Mouse (Mus musculus) thymus, postnatal 10 days (tissue): ENCODE measurements around the gene Fam241a.
A peak's percentile ranks its signal among the peaks of the same experiment; 100 is the strongest.

Source experiments
- DNase-seq, 2 experiments: peaks; one replicate each; pipeline ENCODE4 v3.0.0; 2021; ENCODE audit warnings: low spot score in 2 of 2

The Fam241a gene

GRCm38 (mm10) chr3:127895792-127896541, at the start of gene Fam241a:
Gene Fam241a (minus strand): TSS chr3:127896324.
- peak; percentile 82 to 88 for DNase-seq

DNA sequence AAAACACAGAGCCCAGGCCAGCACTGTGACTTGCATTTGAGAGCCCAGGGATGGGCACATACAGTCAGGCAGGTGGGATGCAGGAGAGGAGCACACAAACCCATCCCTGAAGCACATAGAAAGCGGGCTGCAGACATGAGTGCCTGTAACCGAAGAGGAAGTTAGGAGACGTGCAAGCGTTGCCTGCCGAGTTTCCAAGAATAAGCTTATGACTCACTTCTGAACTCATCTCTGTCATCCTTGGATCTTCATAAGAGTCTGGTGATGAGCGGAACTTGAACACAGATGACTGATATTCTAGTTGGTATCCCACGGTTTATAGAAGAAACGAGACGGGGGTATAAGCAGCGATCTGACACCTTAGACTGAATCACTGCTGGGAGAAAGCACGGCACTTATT, 36.3 kb upstream of the Fam241a start:
- no peak for DNase-seq

GRCm38 (mm10) chr3:127930326-127931012, 34.3 kb upstream of the Fam241a start:
- no peak for DNase-seq

DNA sequence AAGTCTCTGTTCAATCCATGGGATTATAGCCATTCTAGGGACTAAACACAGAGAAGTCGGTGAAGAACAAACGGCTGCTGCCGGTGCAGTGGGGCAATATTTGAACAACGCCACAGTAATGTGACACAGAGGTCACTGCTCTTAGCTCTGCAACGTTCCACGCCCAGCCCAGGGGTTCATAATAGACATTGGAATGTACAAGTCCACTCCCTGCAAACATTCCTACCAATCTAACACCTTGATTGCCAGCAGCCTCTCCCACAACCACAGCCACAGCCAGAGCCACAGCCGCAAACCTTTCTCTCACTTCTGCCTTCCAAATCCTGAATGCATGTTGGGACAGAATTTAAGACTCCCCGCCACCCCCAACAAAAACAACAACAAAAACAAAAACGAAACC, 33.8 kb upstream of the Fam241a start:
- no peak for DNase-seq

DNA sequence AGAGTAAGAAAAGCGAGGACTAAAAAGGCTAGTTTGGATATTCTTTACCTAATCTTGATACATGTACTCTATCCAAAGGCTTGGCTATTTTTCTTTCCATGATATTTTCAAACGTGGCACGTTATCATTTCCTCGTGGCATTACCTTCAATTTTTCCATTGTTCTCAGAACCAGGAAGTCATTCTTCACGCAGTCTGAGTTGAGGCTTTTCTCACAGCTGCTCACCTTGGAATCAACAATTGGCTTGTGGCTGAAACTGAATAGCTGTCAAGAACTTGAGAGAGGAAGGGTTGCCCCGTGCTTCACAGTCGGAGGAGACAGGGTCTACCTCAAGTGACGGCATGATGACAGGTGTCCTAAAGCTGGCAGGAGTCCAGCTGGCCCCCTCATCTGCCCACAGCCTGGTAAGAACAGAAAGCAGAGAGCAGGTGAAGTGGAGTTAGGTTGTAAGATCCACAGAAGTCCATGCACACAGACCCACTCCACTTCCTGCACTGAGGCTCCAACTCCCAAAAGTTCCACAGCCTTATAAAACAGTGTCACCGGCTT, 30.6 kb upstream of the Fam241a start:
- no peak for DNase-seq

GRCm38 (mm10) chr3:127924464-127924863, 28.3 kb upstream of the Fam241a start:
- peak in 1 of 2 experiments; percentile 14 for DNase-seq

DNA sequence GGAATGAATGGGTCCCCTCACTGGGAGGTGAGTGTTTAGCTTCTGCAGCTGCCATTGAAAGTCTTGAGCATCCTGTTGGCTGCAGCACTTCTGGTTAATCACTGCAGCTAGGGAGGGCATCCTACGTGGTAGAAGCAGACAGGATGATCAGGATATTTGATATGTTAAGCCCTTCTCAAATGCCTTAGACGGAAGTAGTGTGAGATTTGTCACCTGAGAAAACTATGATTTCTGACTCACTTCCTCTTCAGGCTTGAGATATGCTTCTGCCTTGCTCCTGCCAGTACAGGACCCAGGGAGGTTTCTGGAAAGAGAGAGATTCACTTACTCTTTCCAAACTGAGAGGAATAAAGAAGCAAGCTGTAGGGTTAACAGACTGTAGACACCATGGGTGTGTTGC, 27.1 kb upstream of the Fam241a start:
- no peak for DNase-seq

DNA sequence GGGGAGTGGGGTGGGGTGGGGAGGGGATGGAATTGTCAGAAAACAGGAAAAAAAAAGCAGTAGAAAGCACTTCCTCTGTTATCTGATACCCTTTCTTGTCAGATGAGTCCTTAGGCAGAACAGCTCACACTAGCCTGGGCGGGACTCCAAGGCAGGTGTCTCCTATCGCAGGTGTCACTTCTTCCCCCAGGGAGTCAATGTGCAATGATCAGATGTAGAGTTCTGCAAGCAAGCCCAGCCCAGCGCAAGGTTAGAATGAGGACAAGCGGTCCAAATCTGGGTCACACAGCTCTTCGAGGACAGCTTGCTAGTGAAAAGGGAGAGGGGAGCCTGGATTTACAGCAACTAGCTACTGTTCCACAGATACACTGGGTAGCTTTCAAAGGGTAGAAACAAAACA, 26.0 kb upstream of the Fam241a start:
- DNase-seq = peak in 1 of 2 experiments; percentile 8

- DNase-seq = no peak
Measured at GRCm38 (mm10) chr3:127917999-127918661, 22.0 kb upstream of the Fam241a start.

GRCm38 (mm10) chr3:127917549-127917948, 21.4 kb upstream of the Fam241a start:
- DNase-seq = no peak

DNA sequence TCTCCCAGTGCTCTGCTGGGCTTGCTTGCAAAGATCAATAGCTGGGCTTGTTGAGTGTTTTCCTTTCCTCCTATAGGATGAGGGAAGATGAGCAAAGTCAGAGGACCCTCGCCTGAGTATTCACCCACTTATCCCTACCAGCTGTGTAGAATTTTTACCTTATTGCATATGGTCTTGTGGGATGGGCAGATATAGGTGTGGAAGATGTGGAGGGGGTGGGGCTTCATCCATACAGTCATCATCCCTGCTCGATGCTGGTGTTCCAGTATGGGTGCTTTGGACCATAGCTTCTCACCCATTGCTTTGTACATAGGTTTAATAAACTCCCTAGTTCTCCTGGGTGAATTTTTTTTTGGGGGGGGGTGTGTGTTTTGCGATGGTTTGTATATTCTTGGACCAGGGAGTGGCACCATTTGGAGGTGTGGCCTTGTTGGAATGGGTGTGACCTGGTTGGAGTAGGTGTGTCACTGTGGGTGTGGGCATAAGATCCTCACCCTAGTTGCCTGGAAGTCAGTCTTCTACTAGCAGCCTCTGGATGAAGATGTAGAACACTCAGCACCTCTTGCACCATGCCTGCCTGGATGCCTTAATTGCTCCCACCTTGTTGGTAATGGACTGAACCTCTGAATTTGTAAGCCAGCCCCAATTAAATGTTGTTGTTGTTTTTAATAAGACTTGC, 19.7 kb upstream of the Fam241a start:
- DNase-seq = no peak

GRCm38 (mm10) chr3:127913885-127914709, 18.0 kb upstream of the Fam241a start:
- no peak for DNase-seq

DNA sequence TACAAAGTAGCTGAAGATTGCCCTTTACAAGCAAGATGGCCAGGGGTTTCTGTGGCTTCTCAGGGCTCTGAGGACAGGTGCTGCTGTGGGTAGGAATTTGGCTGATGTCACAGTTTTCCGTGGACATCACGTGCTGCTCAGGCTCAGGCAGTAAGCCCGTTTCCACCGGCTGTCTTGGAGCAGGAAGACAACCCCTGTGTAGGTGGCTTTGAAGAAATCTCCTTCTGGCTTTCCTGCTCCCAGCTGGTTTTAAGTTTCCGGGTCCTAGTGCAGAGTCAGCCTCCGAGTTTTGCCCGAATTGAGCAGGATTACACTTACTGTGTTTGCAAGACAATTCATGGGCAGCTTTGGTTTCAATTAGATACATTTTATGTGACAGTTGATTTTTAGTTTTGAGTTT, 13.8 kb upstream of the Fam241a start:
- DNase-seq = no peak

DNA sequence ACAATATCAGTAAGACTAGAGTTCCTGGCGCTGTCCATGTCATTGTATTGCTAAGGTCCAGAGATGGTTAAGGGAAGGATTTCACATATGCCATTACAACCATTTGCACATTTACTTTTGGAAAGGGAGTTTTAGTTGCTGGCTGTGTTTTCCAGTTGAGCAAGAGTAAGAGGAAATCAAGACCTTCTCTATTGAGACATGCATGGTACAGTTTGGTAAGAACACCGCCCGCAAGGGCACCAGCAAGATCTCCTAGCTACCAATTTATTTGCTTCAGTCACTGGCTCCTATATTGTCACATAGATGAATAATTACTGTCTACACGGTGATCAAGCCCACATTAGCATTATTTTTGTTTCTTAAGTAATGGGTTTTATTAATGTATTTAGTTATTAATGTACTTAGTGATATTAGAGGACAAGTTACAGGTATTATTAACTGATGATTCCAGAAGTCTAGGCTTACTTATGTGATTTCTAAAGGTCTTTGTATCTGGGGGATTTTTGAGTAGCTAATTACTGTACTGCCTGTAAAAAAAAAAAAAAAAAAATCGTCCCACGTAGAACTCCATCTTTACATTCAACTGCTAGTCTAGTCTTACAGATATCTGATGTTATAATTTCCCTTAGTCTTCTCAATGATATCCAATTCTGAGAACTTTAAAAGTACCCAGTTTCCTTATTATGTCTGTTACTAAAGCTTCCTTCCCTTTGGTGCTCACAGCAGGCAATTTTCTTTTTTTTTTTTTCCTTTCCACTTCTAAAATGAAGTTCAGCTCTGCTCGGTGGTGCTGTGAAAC, 944 bp downstream of the Fam241a start:
- no peak for DNase-seq

DNA sequence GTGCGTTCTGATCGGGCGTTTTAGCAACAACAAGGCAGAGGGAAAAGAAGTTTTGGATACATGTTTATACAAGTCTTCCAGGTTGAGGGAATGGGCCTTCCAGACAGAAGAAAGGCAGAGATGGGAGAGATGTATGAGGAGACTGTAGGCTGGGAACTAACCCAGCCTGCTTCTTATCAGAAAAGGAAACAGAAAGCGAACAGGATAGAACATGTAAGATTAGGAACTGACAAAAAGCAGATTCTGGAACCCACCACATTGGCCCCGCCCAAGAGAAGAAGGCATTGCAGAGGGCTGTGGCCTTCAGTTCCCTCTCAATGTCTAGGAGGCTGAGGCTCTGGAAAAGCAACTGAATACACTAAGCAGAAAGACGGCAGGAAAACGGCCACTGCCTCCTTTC, 2.2 kb downstream of the Fam241a start:
- no peak for DNase-seq

- no peak for DNase-seq
Measured at GRCm38 (mm10) chr3:127891906-127892305, 4.2 kb downstream of the Fam241a start.

DNA sequence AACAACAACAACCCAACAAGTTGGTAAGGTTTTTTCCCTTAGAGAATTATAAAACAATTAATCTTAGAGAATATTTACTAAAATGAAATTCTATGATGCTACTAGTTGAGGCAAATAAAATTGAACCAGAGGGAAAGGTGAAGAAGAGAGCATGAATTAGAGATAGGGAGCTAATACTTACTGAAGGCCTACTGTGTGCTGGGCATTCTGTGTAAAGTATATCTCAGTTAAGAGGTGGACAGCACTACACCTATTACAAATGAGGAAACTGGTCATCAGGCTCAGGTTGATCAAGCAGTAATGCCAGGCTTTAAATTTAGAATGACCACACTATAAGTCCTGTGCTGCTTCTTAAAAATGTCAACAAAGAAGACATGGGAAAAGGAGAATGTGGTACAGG, 6.1 kb downstream of the Fam241a start:
- DNase-seq = no peak

GRCm38 (mm10) chr3:127889570-127889969, 6.6 kb downstream of the Fam241a start:
- no peak for DNase-seq

GRCm38 (mm10) chr3:127881684-127882083, 14.4 kb downstream of the Fam241a start:
- DNase-seq = no peak

DNA sequence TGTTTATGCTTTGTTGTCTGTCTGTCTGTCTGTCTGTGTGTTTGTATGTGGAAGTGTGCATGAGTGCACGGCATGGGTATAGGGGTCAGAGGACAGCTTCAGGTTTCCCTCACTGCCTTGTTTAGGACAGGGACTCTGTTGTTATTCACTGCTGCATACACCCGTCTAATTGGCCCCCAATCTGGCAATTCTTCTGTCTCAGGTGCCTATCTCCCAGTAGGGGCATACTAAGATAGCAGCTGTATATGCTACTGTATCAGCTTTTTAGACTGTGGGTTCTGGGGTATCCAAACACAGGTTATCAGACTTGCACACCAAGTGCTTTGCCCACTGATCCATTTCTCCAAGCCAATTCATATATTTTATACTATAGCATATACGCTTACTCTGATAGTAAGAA, 16.2 kb downstream of the Fam241a start:
- DNase-seq = no peak
